Mouse (Mus musculus) limb, embryonic 11.5 days (tissue): Measurements from ENCODE around the gene Rcc2. TPM values are rescaled to one million over a fixed set of nuclear protein-coding genes. Genes with fewer than 3 reads are reported as not detected.
A peak's percentile ranks its signal among the peaks of the same experiment; 100 is the strongest.

Source experiments
- ATAC-seq: fragments of 200-750 bp; cut with Nextera tagmentation; 2 replicates; pipeline ENCODE4 v1.8.0; 2017; ENCODE audit warnings: low read depth; ENCODE audit not compliant: insufficient number of reproducible peaks, low FRiP score, low TSS enrichment
- DNase-seq: peaks from one replicate; pipeline ENCODE4 v3.0.0-alpha.2; 2015; ENCODE audit warnings: low spot score
- H3K27ac ChIP-seq: fragments of 300-500 bp; sonication (generic); replicated peaks from 2 replicates; pipeline ENCODE4 v1.5.1; 2014; ENCODE audit warnings: low read depth, mild to moderate bottlenecking, low read length
- H3K27me3 ChIP-seq: fragments of 300-500 bp; sonication (generic); 2 replicates; pipeline ENCODE4 v1.6.1; 2014; ENCODE audit warnings: mild to moderate bottlenecking, low read length, mixed read lengths; ENCODE audit not compliant: control insufficient read depth, insufficient read depth
- H3K36me3 ChIP-seq: fragments of 300-500 bp; sonication (generic); 2 replicates; pipeline ENCODE4 v1.6.1; 2014; ENCODE audit warnings: mild to moderate bottlenecking, low read length, moderate library complexity, mixed read lengths; ENCODE audit not compliant: control insufficient read depth, insufficient read depth
- H3K4me1 ChIP-seq: fragments of 300-500 bp; sonication (generic); 2 replicates; pipeline ENCODE4 v1.6.1; 2014; ENCODE audit warnings: low read length, mixed read lengths; ENCODE audit not compliant: control insufficient read depth, insufficient read depth
- H3K4me2 ChIP-seq: fragments of 300-500 bp; sonication (generic); 2 replicates; pipeline ENCODE4 v1.6.1; 2014; ENCODE audit warnings: low read depth, mild to moderate bottlenecking, moderate library complexity; ENCODE audit not compliant: severe bottlenecking
- H3K4me3 ChIP-seq: fragments of 300-500 bp; sonication (generic); 2 replicates; pipeline ENCODE4 v1.5.1; 2014; ENCODE audit warnings: low read depth, low read length
- H3K9ac ChIP-seq: fragments of 300-500 bp; sonication (generic); 2 replicates; pipeline ENCODE4 v1.6.1; 2014; ENCODE audit warnings: mild to moderate bottlenecking, low read length
- H3K9me3 ChIP-seq: fragments of 300-500 bp; sonication (generic); 2 replicates; pipeline ENCODE4 v1.6.1; 2016; ENCODE audit warnings: low read length; ENCODE audit not compliant: control insufficient read depth
- WGBS: fragments of 180-500 bp; shearing (Covaris S2); extraction: QIAGEN DNeasy Blood & Tissue Kit; methylation state at CpG from one replicate; pipeline ENCODE4 v1.1.7; 2014; 5-methylcytosine and 5-hydroxymethylcytosine counted together
- polyA plus RNA-seq: library from polyadenylated mRNA; unstranded; fragments of >200 nt; fragmentation: Nextera tagmentation; extraction: Ambion mirVana; gene quantifications from 2 replicates; pipeline ENCODE4 v1.2.1, GENCODE M21; 2014

Gene Rcc2
- polyA plus RNA-seq, 1 experiment from 2014 or later: 87.2 TPM

- DNase-seq (no peak), ATAC-seq (no peak)
- no peaks in the 10 kb centered on the region for H3K4me1 ChIP-seq
- H3K9me3 ChIP-seq: no peaks in the 10 kb centered on the region
- H3K27me3 ChIP-seq: no peaks in the 10 kb centered on the region
- WGBS: 75% methylated on average over 7 of the region's 7 CpGs
- H3K9ac ChIP-seq: no peak overlapping the region
- no peak overlapping the region for H3K27ac ChIP-seq
- H3K4me3 ChIP-seq: no peak overlapping the region
- H3K36me3 ChIP-seq: no peaks in the 10 kb centered on the region
- H3K4me2 ChIP-seq: no peak overlapping the region
Observed at GRCm38 (mm10) chr4:140691481-140691880, 8.9 kb upstream of the Rcc2 start.

DNA sequence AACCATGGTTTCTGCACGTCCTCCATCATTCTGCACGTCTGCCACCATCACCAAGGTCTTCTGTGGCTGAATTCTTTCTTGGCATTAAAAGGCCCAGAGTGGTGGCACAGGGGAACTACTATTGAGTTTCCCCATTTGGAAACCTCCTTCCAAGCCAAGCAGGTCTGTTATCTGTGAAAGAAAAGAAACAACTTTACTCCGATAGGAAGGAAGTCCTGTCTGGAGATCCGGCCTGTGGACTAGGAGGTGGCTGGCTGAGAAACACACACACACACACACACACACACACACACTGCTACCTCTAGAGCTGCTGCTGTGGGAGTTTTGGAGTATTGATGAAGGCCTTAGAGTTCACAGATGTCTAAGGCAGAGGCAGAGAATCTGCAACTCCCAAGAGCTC, 6.8 kb upstream of the Rcc2 start:
- ATAC-seq (no peak), DNase-seq (no peak)
- H3K4me3 ChIP-seq: no peak overlapping the region
- H3K4me1 ChIP-seq: no peaks in the 10 kb centered on the region
- H3K9me3 ChIP-seq: no peaks in the 10 kb centered on the region
- 84% methylated on average over 4 of the region's 4 CpGs for WGBS
- H3K4me2 ChIP-seq: no peak overlapping the region
- H3K27ac ChIP-seq: no peak overlapping the region
- no peaks in the 10 kb centered on the region for H3K27me3 ChIP-seq
- no peaks in the 10 kb centered on the region for H3K36me3 ChIP-seq
- no peak overlapping the region for H3K9ac ChIP-seq

DNA sequence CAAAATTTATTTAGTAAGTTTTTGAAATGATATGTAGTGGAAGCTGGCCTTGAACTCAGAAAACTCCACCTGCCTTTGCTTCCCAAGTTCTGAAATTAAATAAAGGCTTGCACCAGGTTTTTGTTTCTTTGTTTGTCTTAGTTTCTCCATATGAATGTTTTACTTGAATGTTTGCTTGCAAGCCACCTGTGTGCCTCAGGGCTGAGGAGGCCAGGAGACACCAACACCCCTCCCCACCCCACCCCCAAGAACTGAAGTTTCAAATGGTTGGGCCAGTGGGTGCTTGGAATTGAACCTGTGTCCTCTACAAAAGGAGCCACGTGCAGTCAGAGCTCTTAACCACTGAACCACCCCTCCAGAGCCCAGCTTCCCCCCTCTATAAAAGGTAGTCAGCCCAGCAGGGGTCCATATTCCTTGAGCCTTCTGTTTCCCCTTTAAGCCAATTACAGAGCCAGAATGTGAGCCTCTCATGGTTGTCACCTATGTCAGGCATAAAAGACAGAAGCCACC, 5.7 kb upstream of the Rcc2 start:
- H3K27ac ChIP-seq: no peak overlapping the region
- 0 out of 2 replicates have a peak, but pooled peaks cover 3% of the 10 kb centered on the region for H3K4me1 ChIP-seq
- ATAC-seq (no peak), DNase-seq (no peak)
- no peaks in the 10 kb centered on the region for H3K36me3 ChIP-seq
- H3K9ac ChIP-seq: no peak overlapping the region
- H3K4me3 ChIP-seq: no peak overlapping the region
- H3K27me3 ChIP-seq: no peaks in the 10 kb centered on the region
- H3K4me2 ChIP-seq: no peak overlapping the region
- WGBS: 45% methylated on average over 1 of the region's 1 CpGs
- no peaks in the 10 kb centered on the region for H3K9me3 ChIP-seq

DNA sequence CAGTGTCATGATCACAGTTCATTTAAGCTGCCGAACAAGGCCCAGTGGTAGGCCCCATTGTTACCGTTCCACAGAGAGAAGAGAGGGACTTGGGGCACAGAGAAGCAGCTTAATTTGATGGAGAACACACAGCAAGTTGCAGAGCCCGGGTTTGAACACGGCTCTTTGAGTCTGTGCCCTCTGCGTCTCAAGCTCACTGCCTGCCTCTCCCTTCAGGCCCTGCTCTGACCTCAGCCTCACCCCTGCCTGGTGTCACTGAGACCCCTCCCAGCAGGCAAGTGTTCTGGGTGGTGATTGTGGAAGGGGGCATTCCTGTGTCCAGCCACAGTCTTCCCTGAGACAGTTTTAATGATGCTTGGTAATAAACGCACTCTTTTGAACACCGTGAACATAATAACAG, 5.2 kb upstream of the Rcc2 start:
- WGBS: 71% methylated on average over 7 of the region's 7 CpGs
- no peak for ATAC-seq
- no peak overlapping the region for H3K4me2 ChIP-seq
- no peaks in the 10 kb centered on the region for H3K9me3 ChIP-seq
- H3K27ac ChIP-seq: no peak overlapping the region
- peaks cover 7% of the 10 kb centered on the region; the same call in 1 of the 2 replicates for H3K4me1 ChIP-seq
- no peak overlapping the region for H3K4me3 ChIP-seq
- H3K9ac ChIP-seq: no peak overlapping the region
- H3K36me3 ChIP-seq: no peaks in the 10 kb centered on the region
- no peak for DNase-seq
- H3K27me3 ChIP-seq: no peaks in the 10 kb centered on the region

DNA sequence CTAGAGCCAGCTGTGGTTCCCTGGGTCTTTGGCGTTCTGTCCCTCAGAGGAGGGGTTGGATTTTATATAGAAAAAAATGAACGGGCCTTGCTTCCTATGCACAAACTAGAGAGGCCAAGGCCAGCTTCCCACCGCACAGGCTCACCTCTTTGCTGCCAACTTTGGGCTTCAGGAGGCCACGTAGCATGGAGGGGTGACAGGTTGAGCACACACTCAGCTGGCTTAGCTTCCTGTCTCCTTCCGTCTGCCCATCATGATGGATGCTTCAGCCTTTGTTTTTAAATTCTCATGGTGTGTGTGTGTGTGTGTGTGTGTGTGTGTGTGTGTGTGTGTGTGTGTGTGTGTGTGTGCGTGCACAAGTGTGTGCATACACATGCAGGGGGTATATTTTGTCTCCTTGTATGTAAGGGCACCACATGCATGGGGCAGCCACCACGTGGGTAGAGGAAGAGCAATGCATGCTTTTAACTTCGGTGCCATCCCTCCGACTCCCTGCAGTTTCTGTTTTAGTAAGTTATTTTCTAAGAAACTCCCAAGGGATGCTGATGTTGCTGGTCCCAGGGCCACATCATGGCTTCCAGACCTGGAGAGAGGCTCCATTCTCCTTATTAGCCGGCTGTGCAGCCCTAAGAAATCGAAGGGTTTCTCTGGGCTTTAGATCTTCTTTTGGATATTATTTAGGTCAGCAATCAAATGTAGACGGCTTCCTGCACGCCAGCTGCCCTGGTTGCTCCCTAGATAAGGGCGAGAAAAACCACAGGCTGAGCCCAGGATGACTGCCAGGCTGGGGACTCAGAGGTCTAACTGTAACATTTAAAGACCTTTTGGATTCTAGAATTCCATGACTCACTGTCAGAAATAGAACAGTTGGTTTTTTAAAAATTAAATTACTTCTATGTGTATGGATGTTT, 4.4 kb upstream of the Rcc2 start:
- peaks cover 14% of the 10 kb centered on the region for H3K4me1 ChIP-seq
- no peaks in the 10 kb centered on the region for H3K9me3 ChIP-seq
- H3K9ac ChIP-seq: no peak overlapping the region
- H3K4me3 ChIP-seq: no peak overlapping the region
- H3K27me3 ChIP-seq: no peaks in the 10 kb centered on the region
- H3K36me3 ChIP-seq: no peaks in the 10 kb centered on the region
- H3K4me2 ChIP-seq: no peak overlapping the region
- no peak overlapping the region for H3K27ac ChIP-seq
- DNase-seq (no peak), ATAC-seq (no peak)
- 81% methylated on average over 14 of the region's 14 CpGs for WGBS

GRCm38 (mm10) chr4:140699441-140700127, 757 bp upstream of the Rcc2 start:
- Histone ChIP-seq H3K4me1 (peaks cover 29% of the 10 kb centered on the region), H3K4me3 (peak overlapping the region; percentile 20; the same call in 1 of the 2 replicates), H3K9ac (peak overlapping the region; percentile 22), H3K27ac (no peak overlapping the region), H3K4me2 (peak overlapping the region; percentile 69), H3K36me3 (peaks cover 4% of the 10 kb centered on the region), H3K27me3 (no peaks in the 10 kb centered on the region), H3K9me3 (no peaks in the 10 kb centered on the region)
- WGBS: 6% methylated on average over 29 of the region's 29 CpGs
- ATAC-seq (no peak), DNase-seq (peak; percentile 68)

GRCm38 (mm10) chr4:140701049-140701715, 841 bp downstream of the Rcc2 start:
- Histone ChIP-seq H3K9ac (peak overlapping the region; percentile 100), H3K36me3 (peaks cover 14% of the 10 kb centered on the region), H3K27me3 (no peaks in the 10 kb centered on the region), H3K4me3 (peak overlapping the region; percentile 82), H3K4me2 (peak overlapping the region; percentile 69), H3K9me3 (no peaks in the 10 kb centered on the region), H3K4me1 (peaks cover 29% of the 10 kb centered on the region), H3K27ac (peak overlapping the region; percentile 100)
- DNase-seq: peak; percentile 91
- peak; percentile 61 for ATAC-seq
- under 1% methylated on average over 60 of the region's 61 CpGs for WGBS
